Mouse (Mus musculus): Measurements from ENCODE around the gene Cntnap5c. TPM values are rescaled to one million over a fixed set of nuclear protein-coding genes. Genes with fewer than 3 reads are reported as not detected.
"Not testable (repeated sequence)": the region's sequence is repeated elsewhere in the genome, so short reads cannot be mapped to it uniquely, and the experiment has no call there.

The Cntnap5c gene
- total and polyA plus RNA-seq, 2 experiments from 2014 or later = 2.4 to 6.9 TPM

DNA sequence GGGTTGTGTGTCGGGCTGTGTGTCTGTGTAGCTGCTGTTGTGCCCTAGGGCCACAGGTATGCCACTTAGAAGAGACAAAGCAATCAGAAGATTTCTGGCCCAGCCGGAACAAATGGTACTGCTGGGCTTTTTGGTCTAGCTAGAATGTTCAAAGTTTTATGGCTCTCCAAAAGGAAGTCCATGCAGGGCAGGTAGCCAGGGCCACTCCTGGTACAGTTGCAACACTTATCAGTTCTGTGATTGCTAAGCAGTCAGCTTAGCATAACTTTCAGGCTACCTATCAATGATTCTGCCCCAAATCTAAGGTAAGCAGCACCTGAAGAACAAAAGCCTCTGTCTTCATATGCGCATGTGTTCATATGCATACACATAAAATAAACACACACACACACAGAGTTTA, 26.0 kb downstream of the Cntnap5c start:
- WGBS = 84% methylated on average over 3 of the region's 3 CpGs
- no peak for DNase-seq (ENCODE audit: low spot score)
- no peak for TF ChIP-seq CTCF (IDR thresholded peaks at IDR 0.05; ENCODE audit: low read depth)
- ATAC-seq = no peak
- no peak overlapping the region for H3K9ac ChIP-seq (replicated peaks; ENCODE audit: low read length)
- no peaks in the 10 kb centered on the region for H3K36me3 ChIP-seq (ENCODE audit: insufficient read depth, low read length)
- no peak overlapping the region for H3K4me2 ChIP-seq (ENCODE audit: low read depth, low read length)
- H3K9me3 ChIP-seq (ENCODE audit: low read length) = no peaks in the 10 kb centered on the region
- H3K4me3 ChIP-seq (ENCODE audit: low read length) = no peak overlapping the region
- H3K27me3 ChIP-seq (ENCODE audit: insufficient read depth, low read length) = no peaks in the 10 kb centered on the region
- H3K4me1 ChIP-seq (ENCODE audit: insufficient read depth, low read length) = no peaks in the 10 kb centered on the region
- no peak overlapping the region for H3K27ac ChIP-seq

GRCm38 (mm10) chr17:57796668-57797311, 27.4 kb downstream of the Cntnap5c start:
- H3K36me3 ChIP-seq (ENCODE audit: insufficient read depth, low read length) = no peaks in the 10 kb centered on the region
- 87% methylated on average over 3 of the region's 3 CpGs for WGBS
- DNase-seq (ENCODE audit: low spot score) (no peak), ATAC-seq (no peak)
- no peak overlapping the region for H3K4me3 ChIP-seq (ENCODE audit: low read length)
- no peak for TF ChIP-seq CTCF (IDR thresholded peaks at IDR 0.05; ENCODE audit: low read depth)
- H3K27ac ChIP-seq = no peak overlapping the region
- H3K27me3 ChIP-seq (ENCODE audit: insufficient read depth, low read length) = no peaks in the 10 kb centered on the region
- no peak overlapping the region for H3K9ac ChIP-seq (replicated peaks; ENCODE audit: low read length)
- no peak overlapping the region for H3K4me2 ChIP-seq (ENCODE audit: low read depth, low read length)
- no peaks in the 10 kb centered on the region for H3K4me1 ChIP-seq (ENCODE audit: insufficient read depth, low read length)
- H3K9me3 ChIP-seq (ENCODE audit: low read length) = no peaks in the 10 kb centered on the region

DNA sequence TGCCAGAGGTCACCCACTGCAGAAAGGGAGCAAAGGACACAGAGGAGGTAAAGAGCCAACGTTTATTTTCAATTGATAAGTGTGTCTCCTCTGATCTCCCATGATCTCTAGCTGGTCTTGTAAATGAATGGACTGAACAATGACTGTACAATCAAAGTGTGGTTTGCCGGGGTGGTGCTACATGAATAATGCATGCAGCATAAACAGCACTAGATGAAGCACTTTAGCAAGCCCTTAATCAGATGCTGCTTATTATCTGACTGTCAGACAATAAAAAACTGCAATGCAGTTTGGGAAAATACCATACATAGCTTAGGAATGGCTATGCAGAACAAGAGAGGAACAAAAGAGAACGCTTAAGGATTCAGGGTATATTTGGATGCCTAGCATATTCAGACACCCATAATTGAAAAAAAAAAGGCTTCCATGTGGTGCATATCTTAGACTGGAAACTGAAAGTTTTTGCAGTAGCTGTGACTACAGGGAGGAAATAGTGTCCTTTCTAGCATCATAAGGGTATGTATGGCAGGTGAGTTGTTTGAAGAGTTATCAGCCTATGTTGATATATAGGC, 30.1 kb downstream of the Cntnap5c start:
- no peak for ATAC-seq
- TF ChIP-seq CTCF (IDR thresholded peaks at IDR 0.05; ENCODE audit: low read depth) = no peak
- Histone ChIP-seq H3K36me3 (ENCODE audit: insufficient read depth, low read length) (no peaks in the 10 kb centered on the region), H3K9ac (replicated peaks; ENCODE audit: low read length) (no peak overlapping the region), H3K9me3 (ENCODE audit: low read length) (no peaks in the 10 kb centered on the region), H3K27ac (no peak overlapping the region), H3K27me3 (ENCODE audit: insufficient read depth, low read length) (no peaks in the 10 kb centered on the region), H3K4me2 (ENCODE audit: low read depth, low read length) (no peak overlapping the region), H3K4me1 (ENCODE audit: insufficient read depth, low read length) (no peaks in the 10 kb centered on the region), H3K4me3 (ENCODE audit: low read length) (no peak overlapping the region)
- 22% methylated on average over 3 of the region's 3 CpGs for WGBS
- no peak for DNase-seq (ENCODE audit: low spot score)

- Histone ChIP-seq H3K4me1 (ENCODE audit: insufficient read depth, low read length) (no peaks in the 10 kb centered on the region), H3K9me3 (ENCODE audit: low read length) (no peaks in the 10 kb centered on the region), H3K27ac (no peak overlapping the region), H3K27me3 (ENCODE audit: insufficient read depth, low read length) (no peaks in the 10 kb centered on the region), H3K4me3 (ENCODE audit: low read length) (no peak overlapping the region), H3K4me2 (ENCODE audit: low read depth, low read length) (no peak overlapping the region), H3K36me3 (ENCODE audit: insufficient read depth, low read length) (no peaks in the 10 kb centered on the region), H3K9ac (replicated peaks; ENCODE audit: low read length) (no peak overlapping the region)
- ATAC-seq (no peak), DNase-seq (ENCODE audit: low spot score) (no peak)
- WGBS = 83% methylated on average over 1 of the region's 1 CpGs
- TF ChIP-seq CTCF (IDR thresholded peaks at IDR 0.05; ENCODE audit: low read depth) = no peak
Measured at GRCm38 (mm10) chr17:57801180-57801579, 31.8 kb downstream of the Cntnap5c start.

DNA sequence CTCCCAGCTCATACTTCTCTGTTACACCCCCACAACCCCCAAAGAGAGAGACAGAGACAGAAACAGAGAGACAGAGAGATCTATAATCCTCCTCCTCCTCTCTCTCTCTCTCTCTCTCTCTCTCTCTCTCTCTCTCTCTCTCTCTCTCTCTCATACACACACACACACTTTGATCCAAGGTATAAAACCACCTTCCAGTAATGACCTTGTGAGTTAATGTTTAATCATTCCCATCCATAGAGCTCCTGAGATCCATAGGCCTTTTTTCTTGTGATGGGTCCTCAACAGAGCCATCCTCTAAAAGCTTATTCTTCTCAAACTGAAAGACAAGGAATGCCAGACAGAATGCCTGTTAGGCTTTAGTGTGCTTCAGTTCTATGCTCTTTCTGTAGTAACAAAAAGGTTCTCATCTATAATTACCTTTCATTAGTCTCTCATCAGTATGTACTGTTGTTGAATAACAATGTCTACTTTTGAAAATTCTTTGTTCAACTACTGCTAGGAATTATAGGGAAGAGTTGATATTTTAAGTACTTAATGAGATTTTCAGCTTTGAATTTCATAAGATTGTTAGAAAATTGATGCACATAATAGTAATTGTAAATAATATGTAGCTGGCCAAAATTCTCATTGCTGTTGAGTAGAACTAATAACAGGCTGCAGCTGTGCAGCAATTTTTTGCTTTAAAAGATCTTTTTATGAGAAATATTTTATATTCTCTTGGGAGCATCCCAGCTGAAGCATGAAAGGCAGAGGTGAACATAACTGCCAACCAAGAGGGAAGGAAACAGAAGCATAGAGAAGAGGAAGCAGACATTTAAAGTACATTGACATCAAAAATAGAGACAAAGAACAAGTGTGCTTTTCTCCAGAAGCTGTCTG, 68.0 kb downstream of the Cntnap5c start:
- no peak for ATAC-seq

DNA sequence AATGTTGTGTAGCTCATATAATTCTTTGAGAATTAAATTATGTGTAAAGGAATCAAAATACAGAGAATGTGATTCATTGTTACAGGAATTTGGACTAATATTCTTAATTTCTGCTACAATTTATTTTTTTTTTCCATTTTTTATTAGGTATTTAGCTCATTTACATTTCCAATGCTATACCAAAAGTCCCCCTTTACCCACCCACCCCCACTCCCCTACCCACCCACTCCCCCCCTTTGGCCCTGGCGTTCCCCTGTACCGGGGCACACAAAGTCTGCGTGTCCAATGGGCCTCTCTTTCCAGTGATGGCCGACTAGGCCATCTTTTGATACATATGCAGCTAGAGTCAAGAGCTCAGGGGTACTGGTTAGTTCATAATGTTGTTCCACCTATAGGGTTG, 86.4 kb downstream of the Cntnap5c start:
- not testable (repeated sequence) for H3K4me2 ChIP-seq (ENCODE audit: low read depth, low read length); H3K4me1 ChIP-seq (ENCODE audit: insufficient read depth, low read length); H3K27me3 ChIP-seq (ENCODE audit: insufficient read depth, low read length); H3K4me3 ChIP-seq (ENCODE audit: low read length); H3K27ac ChIP-seq; H3K36me3 ChIP-seq (ENCODE audit: insufficient read depth, low read length); ATAC-seq; H3K9me3 ChIP-seq (ENCODE audit: low read length); DNase-seq (ENCODE audit: low spot score); H3K9ac ChIP-seq (replicated peaks; ENCODE audit: low read length)
- whole genome bisulfite sequencing = no CpG with 5 or more reads among the region's 4 CpGs

More for the DNA sequence above, 68.0 kb downstream of the Cntnap5c start:
- Histone ChIP-seq H3K36me3 (ENCODE audit: insufficient read depth, low read length) (no peaks in the 10 kb centered on the region), H3K27me3 (ENCODE audit: insufficient read depth, low read length) (no peaks in the 10 kb centered on the region), H3K4me1 (ENCODE audit: insufficient read depth, low read length) (no peaks in the 10 kb centered on the region), H3K27ac (no peak overlapping the region), H3K4me2 (ENCODE audit: low read depth, low read length) (no peak overlapping the region), H3K9me3 (ENCODE audit: low read length) (no peaks in the 10 kb centered on the region), H3K9ac (replicated peaks; ENCODE audit: low read length) (no peak overlapping the region), H3K4me3 (ENCODE audit: low read length) (no peak overlapping the region)
- DNase-seq (ENCODE audit: low spot score) = no peak
- no peak for TF ChIP-seq CTCF (IDR thresholded peaks at IDR 0.05; ENCODE audit: low read depth)

DNA sequence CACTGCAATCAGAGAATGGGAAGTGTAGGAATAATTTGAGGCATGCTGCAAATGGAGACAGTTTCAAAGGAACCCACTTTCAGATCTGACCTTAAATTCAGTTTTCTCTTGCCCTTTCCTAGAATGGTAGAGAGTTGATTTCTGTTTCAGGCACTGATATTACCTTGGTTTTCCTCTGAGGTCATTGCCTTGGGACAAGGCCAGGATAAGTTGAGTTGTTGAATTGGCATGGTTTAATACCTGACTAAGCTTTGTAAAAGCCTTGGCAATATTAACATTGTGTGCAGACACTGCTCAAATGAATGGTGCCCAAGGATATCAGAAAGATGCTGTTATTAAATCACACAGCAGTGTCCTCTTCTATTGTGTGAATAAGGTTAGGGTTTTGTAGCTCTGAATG, 96.6 kb downstream of the Cntnap5c start:
- ATAC-seq = no peak
- DNase-seq (ENCODE audit: low spot score) = no peak
- no peaks in the 10 kb centered on the region for H3K4me1 ChIP-seq (ENCODE audit: insufficient read depth, low read length)

More for the DNA sequence above, 96.6 kb downstream of the Cntnap5c start:
- H3K27ac ChIP-seq = no peak overlapping the region
- TF ChIP-seq CTCF (IDR thresholded peaks at IDR 0.05; ENCODE audit: low read depth) = no peak
- no peaks in the 10 kb centered on the region for H3K36me3 ChIP-seq (ENCODE audit: insufficient read depth, low read length)
- H3K9ac ChIP-seq (replicated peaks; ENCODE audit: low read length) = no peak overlapping the region
- H3K9me3 ChIP-seq (ENCODE audit: low read length) = no peaks in the 10 kb centered on the region
- H3K4me2 ChIP-seq (ENCODE audit: low read depth, low read length) = no peak overlapping the region
- H3K4me3 ChIP-seq (ENCODE audit: low read length) = no peak overlapping the region
- H3K27me3 ChIP-seq (ENCODE audit: insufficient read depth, low read length) = no peaks in the 10 kb centered on the region

Data from hindbrain, postnatal 0 days (tissue).